8 mouse cellular contexts compared by ENCODE assay signal in genomic region chr4:135889146-135889883, GRCm38 (mm10).
"Had no signal": no experiment of that assay in that cellular context is flagged by ENCODE, and none has a peak within 500 bp of the region (broad histone marks: within the 10 kb centered on the region; RNA-seq: fewer than 3 reads in every experiment).

No protein-coding gene starts in this region.

- H3K27ac ChIP-seq: kidney, postnatal 0 days; layer of hippocampus, adult 2 months; limb, embryonic 13.5 days; macrophage; midbrain, embryonic 12.5 days; neural tube, embryonic 12.5 days had no signal

- H3K4me1 ChIP-seq: midbrain, embryonic 12.5 days had no signal

- H3K4me3 ChIP-seq: layer of hippocampus, adult 2 months; limb, embryonic 13.5 days; midbrain, embryonic 12.5 days; neural tube, embryonic 12.5 days had no signal

- H3K27me3 ChIP-seq: limb, embryonic 13.5 days; megakaryocyte, embryonic 14.5 days; midbrain, embryonic 12.5 days; neural tube, embryonic 12.5 days had no signal

- H3K4me2 ChIP-seq: limb, embryonic 13.5 days; lung, embryonic 14.5 days; midbrain, embryonic 12.5 days; neural tube, embryonic 12.5 days had no signal

- H3K9me3 ChIP-seq: limb, embryonic 13.5 days; midbrain, embryonic 12.5 days; neural tube, embryonic 12.5 days had no signal

- H3K36me3 ChIP-seq: limb, embryonic 13.5 days; midbrain, embryonic 12.5 days; neural tube, embryonic 12.5 days had no signal

- H3K9ac ChIP-seq: limb, embryonic 13.5 days; lung, embryonic 14.5 days; midbrain, embryonic 12.5 days; neural tube, embryonic 12.5 days had no signal
